Comparison of ENCODE assay signal across 1 mouse cellular context in the genomic region with DNA sequence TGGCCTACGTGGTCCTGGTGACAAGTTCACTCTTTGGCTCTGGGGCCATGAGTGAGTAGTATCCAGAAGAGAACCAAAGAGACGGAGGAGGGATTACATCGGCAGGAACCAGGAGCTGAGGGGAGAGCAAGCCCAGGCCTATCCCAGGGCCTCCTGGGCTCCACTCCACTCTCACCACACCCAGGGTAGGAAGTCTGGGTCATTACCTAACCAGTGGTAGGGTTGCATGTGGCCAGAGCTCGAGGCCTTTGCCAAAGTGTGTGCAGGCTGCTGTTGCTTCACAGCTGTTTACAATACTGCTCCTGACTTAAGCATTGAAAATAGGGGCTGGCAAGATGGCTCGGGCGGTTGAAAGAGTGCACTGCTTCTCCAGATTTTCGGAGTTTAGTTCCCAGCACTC.
TF ChIP-seq lines count a peak whose summit lies in the region.

No protein-coding gene starts in this region.

TF ChIP-seq in MEL, 35 proteins besides CTCF, POLR2A, EP300 and RAD21 (continued from another document):
- TF ChIP-seq ELF1 (IDR thresholded peaks at IDR 0.05; ENCODE audit: low read depth, low read length) (no peak), POLR2AphosphoS2 (IDR thresholded peaks at IDR 0.05; ENCODE audit: low read length) (no peak), ZKSCAN1 (IDR thresholded peaks at IDR 0.05; ENCODE audit: low read depth, low read length) (no peak), GABPA (IDR thresholded peaks at IDR 0.05; ENCODE audit: low read depth, low read length) (no peak), SMC3 (IDR thresholded peaks at IDR 0.05; ENCODE audit: low read depth, low read length) (no peak), POLR2AphosphoS5 (IDR thresholded peaks at IDR 0.05; ENCODE audit: borderline replicate concordance, low read depth, low read length) (no peak)
TF ChIP-seq in MEL: peak in this region for 0.
